Mouse (Mus musculus) lung, postnatal 0 days (tissue): ENCODE measurements at regions not wholly inside any gene's neighbourhood (a gene's known extent, or its start where the extent isn't known, plus 50 kb on each side); places are given as distances from the start of the nearest gene placed in this dataset.

Experiments used
- ATAC-seq: fragments of 200-750 bp; cut with Nextera tagmentation; 2 replicates; pipeline ENCODE4 v1.8.0; 2017; ENCODE audit warnings: moderate library complexity
- DNase-seq: peaks from one replicate; pipeline ENCODE4 v3.0.0-alpha.2; 2016; ENCODE audit warnings: low spot score
- H3K27ac ChIP-seq: fragments of 300-500 bp; sonication (generic); 2 replicates; pipeline ENCODE4 v1.5.1; 2014; ENCODE audit warnings: antibody characterized with exemption, mild to moderate bottlenecking, low read length, mixed read lengths
- H3K27me3 ChIP-seq: fragments of 300-500 bp; sonication (generic); replicated peaks from 2 replicates; pipeline ENCODE4 v1.6.1; 2014; ENCODE audit warnings: low read length, mixed read lengths; ENCODE audit not compliant: insufficient read depth
- H3K36me3 ChIP-seq: fragments of 300-500 bp; sonication (generic); 2 replicates; pipeline ENCODE4 v1.6.1; 2014; ENCODE audit warnings: low read length, mixed read lengths; ENCODE audit not compliant: insufficient read depth
- H3K4me1 ChIP-seq: fragments of 300-500 bp; sonication (generic); 2 replicates; pipeline ENCODE4 v1.6.1; 2014; ENCODE audit warnings: antibody characterized with exemption, low read depth, low read length, mixed read lengths; ENCODE audit not compliant: insufficient read depth
- H3K4me2 ChIP-seq: fragments of 300-500 bp; sonication (generic); replicated peaks from 2 replicates; pipeline ENCODE4 v1.6.1; 2014; ENCODE audit warnings: low read depth, mild to moderate bottlenecking, low read length, moderate library complexity, mixed read lengths
- H3K4me3 ChIP-seq: fragments of 300-500 bp; sonication (generic); 2 replicates; pipeline ENCODE4 v1.5.1; 2014; ENCODE audit warnings: low read depth, low read length
- H3K9ac ChIP-seq: fragments of 300-500 bp; sonication (generic); replicated peaks from 2 replicates; pipeline ENCODE4 v1.6.1; 2014; ENCODE audit warnings: low read depth, mild to moderate bottlenecking
- H3K9me3 ChIP-seq: fragments of 300-500 bp; sonication (generic); 2 replicates; pipeline ENCODE4 v1.6.1; 2016; ENCODE audit warnings: low read length, mixed read lengths
- CTCF ChIP-seq: IDR thresholded peaks from 2 replicates; pipeline ENCODE4 v1.5.1; 2016; ENCODE audit warnings: antibody characterized with exemption, mild to moderate bottlenecking
- EP300 ChIP-seq: IDR thresholded peaks from 2 replicates; pipeline ENCODE4 v1.6.1; 2016; ENCODE audit warnings: antibody characterized with exemption, mild to moderate bottlenecking, control low read depth
- WGBS: fragments of 180-500 bp; shearing (Covaris S2); extraction: QIAGEN DNeasy Blood & Tissue Kit; methylation state at CpG from one replicate; pipeline ENCODE4 v1.1.7; 2014; 5-methylcytosine and 5-hydroxymethylcytosine counted together

DNA sequence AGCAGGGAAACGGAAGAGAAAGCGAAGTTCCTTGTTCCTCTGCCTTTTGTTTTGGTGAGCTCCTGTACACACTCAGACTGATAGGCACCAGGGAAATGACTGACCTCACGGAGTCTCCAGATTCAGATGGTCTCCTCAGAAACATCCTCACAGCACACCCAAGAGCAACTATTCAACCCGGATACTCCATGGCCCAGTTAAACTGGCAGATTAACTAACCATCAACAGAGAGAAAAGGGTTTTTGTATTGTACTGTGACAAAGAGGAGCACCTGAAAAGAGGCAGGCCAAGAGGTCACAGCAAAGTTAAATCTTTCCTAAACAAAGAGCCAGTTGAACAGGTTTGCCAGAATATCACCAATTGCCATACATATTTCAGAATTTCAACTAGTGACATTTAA, 177.6 kb upstream of the Msl3l2 start:
- Histone ChIP-seq H3K36me3 (no peaks in the 10 kb centered on the region), H3K4me1 (no peaks in the 10 kb centered on the region), H3K27ac (no peak overlapping the region), H3K27me3 (no peaks in the 10 kb centered on the region), H3K9ac (no peak overlapping the region), H3K9me3 (no peaks in the 10 kb centered on the region), H3K4me2 (no peak overlapping the region), H3K4me3 (no peak overlapping the region)
- WGBS: 65% methylated on average over 4 of the region's 4 CpGs
- no peak for TF ChIP-seq EP300
- no peak for TF ChIP-seq CTCF
- ATAC-seq: no peak
- no peak for DNase-seq

DNA sequence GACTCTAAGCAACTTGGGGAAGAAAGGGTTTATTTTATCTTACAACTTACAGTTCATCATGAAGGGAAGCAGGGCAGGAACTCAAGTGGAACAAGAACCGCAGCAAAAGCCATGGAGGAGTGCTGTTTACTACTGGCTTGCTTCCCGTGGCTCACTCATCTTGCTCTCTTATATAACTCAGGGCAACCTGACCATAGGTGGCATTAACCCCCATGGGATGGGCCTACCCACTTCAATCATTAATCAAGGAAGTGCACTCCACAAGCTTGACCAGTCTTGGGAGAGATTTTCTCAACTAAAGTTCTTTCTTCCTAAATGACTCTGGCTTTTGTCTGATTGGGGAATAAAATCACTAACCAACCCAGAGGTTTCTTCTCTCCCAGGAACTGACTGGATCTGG, 172.7 kb upstream of the Msl3l2 start:
- Histone ChIP-seq H3K27me3 (no peaks in the 10 kb centered on the region), H3K27ac (no peak overlapping the region), H3K4me3 (no peak overlapping the region), H3K4me1 (no peaks in the 10 kb centered on the region), H3K9me3 (no peaks in the 10 kb centered on the region), H3K36me3 (no peaks in the 10 kb centered on the region), H3K4me2 (no peak overlapping the region), H3K9ac (no peak overlapping the region)
- no peak for ATAC-seq
- TF ChIP-seq CTCF (no peak), EP300 (no peak)
- WGBS: 35% methylated on average over 2 of the region's 2 CpGs
- DNase-seq: no peak

DNA sequence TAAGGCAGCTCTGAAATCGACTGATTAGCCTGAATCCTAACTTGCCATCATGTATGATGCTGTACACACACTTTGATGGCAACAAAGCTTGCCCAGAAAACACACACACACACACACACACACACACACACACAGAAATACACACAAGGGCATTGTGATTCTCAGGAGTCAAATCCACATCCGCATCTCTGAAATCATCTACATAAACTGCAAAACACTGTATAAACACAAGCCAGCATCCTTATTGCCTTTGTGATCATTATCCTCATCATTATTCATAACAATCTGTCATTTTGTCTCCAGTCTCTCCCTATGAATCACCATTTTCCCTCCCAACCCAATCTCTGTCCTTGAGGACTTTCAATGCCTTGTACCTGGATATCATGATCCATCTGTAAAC, 171.3 kb upstream of the Msl3l2 start:
- TF ChIP-seq EP300 (no peak), CTCF (no peak)
- Histone ChIP-seq H3K4me3 (no peak overlapping the region), H3K4me2 (no peak overlapping the region), H3K27ac (no peak overlapping the region), H3K27me3 (no peaks in the 10 kb centered on the region), H3K4me1 (no peaks in the 10 kb centered on the region), H3K9me3 (no peaks in the 10 kb centered on the region), H3K36me3 (no peaks in the 10 kb centered on the region), H3K9ac (no peak overlapping the region)
- DNase-seq (no peak), ATAC-seq (no peak)
- 54% methylated on average over 2 of the region's 2 CpGs for WGBS

DNA sequence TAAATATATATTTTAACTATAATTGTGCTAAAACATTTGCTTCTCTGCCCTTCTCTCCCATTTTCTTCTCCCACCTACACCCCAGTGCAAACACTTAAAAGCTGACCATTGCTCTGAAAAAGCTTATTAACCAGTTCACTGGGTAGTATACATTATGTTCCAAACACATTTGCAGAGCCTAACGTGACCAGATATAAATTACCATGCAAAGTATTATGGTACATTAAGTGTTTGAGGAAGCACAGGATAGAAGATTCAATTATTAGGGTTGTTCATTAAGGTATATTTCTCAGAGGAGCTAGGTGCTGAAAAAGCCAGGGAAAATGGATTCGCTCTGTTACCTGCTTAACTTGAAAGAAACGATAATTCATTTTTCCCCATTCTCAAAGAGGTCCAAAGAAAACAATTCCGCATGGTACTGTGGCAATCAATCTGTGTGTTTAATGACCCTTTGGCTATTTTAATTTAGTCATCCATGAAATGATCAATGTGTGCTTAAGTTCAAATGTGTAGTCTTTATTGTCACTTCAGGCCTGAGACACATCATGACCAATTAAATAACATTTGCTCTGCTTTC, 144.0 kb upstream of the Msl3l2 start:
- H3K4me1 ChIP-seq: no peaks in the 10 kb centered on the region
- no peaks in the 10 kb centered on the region for H3K9me3 ChIP-seq
- ATAC-seq (no peak), DNase-seq (no peak)
- no peak overlapping the region for H3K27ac ChIP-seq
- H3K4me2 ChIP-seq: no peak overlapping the region
- no peak overlapping the region for H3K4me3 ChIP-seq
- no peaks in the 10 kb centered on the region for H3K27me3 ChIP-seq
- 81% methylated on average over 4 of the region's 4 CpGs for WGBS
- H3K36me3 ChIP-seq: no peaks in the 10 kb centered on the region
- H3K9ac ChIP-seq: no peak overlapping the region
- TF ChIP-seq EP300 (no peak), CTCF (no peak)
